Mouse (Mus musculus) C2C12 (cell line): ENCODE results near the gene Gm49318.

Source experiments
- CEBPB ChIP-seq: IDR thresholded peaks from one replicate; pipeline ENCODE4 v1.6.1; 2011; ENCODE audit warnings: low read depth, mild to moderate bottlenecking, control low read depth, moderate library complexity
- CTCF ChIP-seq: IDR thresholded peaks from one replicate; pipeline ENCODE4 v1.5.1; 2011; ENCODE audit not compliant: control insufficient read depth, insufficient read depth, insufficient read length
- FOSL1 ChIP-seq: IDR thresholded peaks from one replicate; pipeline ENCODE4 v1.8.0; 2011; ENCODE audit warnings: mild to moderate bottlenecking, low read length; ENCODE audit not compliant: poor library complexity, insufficient read depth, severe bottlenecking
- MAX ChIP-seq: IDR thresholded peaks from one replicate; pipeline ENCODE4 v1.6.1; 2011; ENCODE audit warnings: mild to moderate bottlenecking, control low read depth
- MYOD1 ChIP-seq: IDR thresholded peaks from one replicate; pipeline ENCODE4 v1.6.1; 2011; ENCODE audit warnings: low read depth; ENCODE audit not compliant: control insufficient read depth, insufficient read length
- USF1 ChIP-seq: IDR thresholded peaks from one replicate; pipeline ENCODE4 v1.6.1; 2011; ENCODE audit warnings: low read depth, mild to moderate bottlenecking, control low read depth, moderate library complexity

DNA sequence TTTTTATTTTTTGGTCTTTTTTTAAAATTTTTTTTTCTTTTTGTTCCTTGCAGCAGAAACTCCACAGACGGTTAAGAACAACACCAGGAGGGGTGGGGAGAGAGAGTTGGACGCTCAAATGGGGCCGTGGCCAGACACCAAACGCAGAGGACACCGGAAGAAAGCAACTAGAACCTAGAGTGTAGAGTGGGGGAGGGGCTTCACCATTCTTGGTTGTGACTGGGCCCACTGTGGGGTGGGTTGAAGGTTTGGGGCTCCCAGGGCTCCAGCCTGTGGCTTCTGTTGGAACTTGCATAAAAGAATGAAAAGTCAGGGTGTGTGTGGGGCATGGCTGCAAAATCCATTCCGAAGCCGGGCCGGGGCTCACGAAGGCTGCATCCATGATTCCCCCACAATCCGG, 54.8 kb downstream of the Gm49318 start:
- TF ChIP-seq CTCF (no peak), USF1 (no peak), MYOD1 (no peak), CEBPB (no peak), MAX (no peak), FOSL1 (no peak)
